Mouse (Mus musculus): Measurements from ENCODE around the gene Prss29.

DNA sequence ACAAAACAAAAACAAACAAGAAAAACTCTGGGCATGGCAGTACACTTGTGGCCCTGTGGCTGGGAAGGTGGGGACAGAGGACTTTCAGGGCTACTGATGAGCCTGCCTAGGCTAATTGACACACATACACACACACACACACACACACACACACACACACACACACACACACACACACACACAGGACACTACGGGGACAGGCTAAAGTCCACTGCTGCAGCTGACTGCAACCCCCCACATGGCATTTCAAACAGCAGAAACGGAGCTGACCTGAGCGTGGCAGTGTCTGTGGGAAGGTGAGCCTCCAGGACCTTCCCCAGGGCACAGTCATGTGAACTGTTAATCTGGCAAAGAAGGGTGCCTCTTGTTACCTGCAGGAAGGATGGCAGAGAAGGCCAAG lies 23.0 kb downstream of the Prss29 start:
- no peak for TF ChIP-seq POLR2A (IDR thresholded peaks at IDR 0.05; ENCODE audit: control insufficient read depth, low read depth, low read length)
- no peak for TF ChIP-seq CTCF (IDR thresholded peaks at IDR 0.05; ENCODE audit: control insufficient read depth, insufficient read depth, insufficient replicate concordance, low read depth, low read length)

Measured in testis, adult 2 months (tissue).